Mouse (Mus musculus): ENCODE measurements around the gene Mthfd2l. TPM values are rescaled to one million over a fixed set of nuclear protein-coding genes. Genes with fewer than 3 reads are reported as not detected.

Gene Mthfd2l
- polyA plus RNA-seq, 1 experiment from 2014 or later, result 60.1 TPM

DNA sequence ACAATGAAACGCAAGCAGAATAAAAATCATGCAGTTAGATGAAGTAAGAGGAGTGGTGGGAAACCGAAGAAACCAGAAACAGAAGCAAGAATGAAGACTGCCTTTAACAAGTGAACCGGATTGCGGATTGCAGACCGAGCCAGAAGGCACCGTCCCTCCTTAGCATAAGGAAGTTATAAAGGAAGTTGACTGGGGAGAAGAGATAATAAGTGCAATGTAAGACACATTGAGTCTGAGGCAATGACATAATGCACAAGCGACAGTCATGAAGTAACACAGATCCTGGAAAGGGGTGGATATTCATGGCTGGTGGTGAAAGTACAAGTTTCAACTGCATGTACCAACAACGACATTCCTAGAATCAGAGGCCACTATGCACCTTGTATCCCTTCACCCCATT lies 92.2 kb downstream of the Mthfd2l start:
- no peaks in the 10 kb centered on the region for H3K27me3 ChIP-seq
- no peak overlapping the region for H3K27ac ChIP-seq
- H3K4me1 ChIP-seq, result no peaks in the 10 kb centered on the region
- ATAC-seq (ENCODE audit: insufficient number of reproducible peaks, insufficient read depth, low FRiP score, low TSS enrichment, low read depth), result no peak
- no peak overlapping the region for H3K4me3 ChIP-seq
- H3K9ac ChIP-seq, result no peak overlapping the region
- H3K4me2 ChIP-seq, result no peak overlapping the region
- no peaks in the 10 kb centered on the region for H3K36me3 ChIP-seq
- 83% methylated on average over 8 of the region's 8 CpGs for WGBS
- no peaks in the 10 kb centered on the region for H3K9me3 ChIP-seq

DNA sequence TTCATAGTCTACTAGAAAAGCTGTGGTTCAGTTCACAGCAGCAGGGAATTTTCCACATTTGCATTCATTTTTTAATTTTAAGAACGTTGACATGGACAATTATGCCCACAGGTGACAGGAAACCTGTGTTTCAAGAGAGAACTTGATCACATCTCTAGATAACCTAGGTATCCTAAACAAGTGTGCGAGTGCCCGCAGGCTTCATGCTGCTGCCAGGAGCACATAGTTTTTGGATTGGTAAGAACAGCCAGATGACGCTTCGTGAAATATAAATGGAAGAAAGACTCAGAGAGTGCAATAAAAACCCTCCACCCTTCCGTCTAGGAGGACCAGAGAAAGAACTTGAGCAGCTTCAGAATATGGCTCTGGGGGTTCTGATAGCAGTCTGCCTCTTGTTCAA lies 96.2 kb downstream of the Mthfd2l start, which contains the start of gene Epgn:
TSS of gene Epgn (plus strand) at position 301 of the 400 bp plus-strand sequence.
- Histone ChIP-seq H3K9ac (no peak within 1 kb of the TSS), H3K4me3 (no peak within 1 kb of the TSS), H3K4me1 (no peaks in the 10 kb centered on the region), H3K36me3 (no peaks in the 10 kb centered on the region), H3K4me2 (no peak within 1 kb of the TSS), H3K27me3 (no peaks in the 10 kb centered on the region), H3K27ac (no peak within 1 kb of the TSS), H3K9me3 (no peaks in the 10 kb centered on the region)
- WGBS, result 76% methylated on average over 6 of the region's 6 CpGs
- no peak for ATAC-seq (ENCODE audit: insufficient number of reproducible peaks, insufficient read depth, low FRiP score, low TSS enrichment, low read depth)

DNA sequence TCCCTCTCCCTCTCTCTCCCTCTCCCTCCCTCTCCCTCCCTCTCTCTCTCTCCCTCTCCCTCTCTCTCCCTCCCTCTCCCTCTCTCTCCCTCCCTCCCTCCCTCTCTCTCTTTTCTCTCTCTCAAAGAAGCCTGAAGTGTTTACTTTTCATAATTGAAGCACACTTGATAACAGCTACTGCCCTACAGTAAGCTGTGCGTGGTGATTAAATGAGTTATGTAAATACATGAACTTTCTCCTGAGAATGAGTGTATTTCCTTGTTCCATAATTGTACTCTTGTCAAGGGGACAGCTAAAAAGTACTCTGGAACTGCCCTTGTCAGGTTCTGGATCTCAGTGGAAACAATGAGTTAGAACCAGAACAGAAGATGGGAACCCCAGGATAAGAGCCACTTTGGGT lies 96.9 kb downstream of the Mthfd2l start:
- Histone ChIP-seq H3K36me3 (no peaks in the 10 kb centered on the region), H3K27ac (no peak overlapping the region), H3K4me2 (no peak overlapping the region), H3K4me3 (no peak overlapping the region), H3K9ac (no peak overlapping the region), H3K9me3 (no peaks in the 10 kb centered on the region), H3K4me1 (no peaks in the 10 kb centered on the region), H3K27me3 (no peaks in the 10 kb centered on the region)
- 76% methylated on average over 1 of the region's 1 CpGs for WGBS
- no peak for ATAC-seq (ENCODE audit: insufficient number of reproducible peaks, insufficient read depth, low FRiP score, low TSS enrichment, low read depth)

DNA sequence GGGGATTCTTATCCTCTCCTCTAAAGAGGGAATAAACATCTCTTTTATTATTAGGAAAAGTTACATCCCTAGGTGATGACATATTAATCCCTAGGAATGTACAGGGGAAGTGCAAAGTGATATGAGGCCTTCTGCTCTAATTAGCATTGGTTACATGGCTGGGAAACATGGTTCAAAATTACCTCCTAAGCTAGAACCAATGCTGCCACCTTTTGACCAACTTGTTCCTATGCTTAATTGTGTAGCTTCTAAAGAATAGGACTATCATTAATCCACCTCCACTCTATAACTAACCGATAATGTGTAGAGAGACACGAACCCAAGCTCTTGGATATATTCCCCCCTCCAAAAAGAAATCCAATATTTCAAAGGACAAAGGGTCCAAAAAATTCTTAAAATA lies 99.7 kb downstream of the Mthfd2l start:
- Histone ChIP-seq H3K36me3 (no peaks in the 10 kb centered on the region), H3K9me3 (no peaks in the 10 kb centered on the region)

DNA sequence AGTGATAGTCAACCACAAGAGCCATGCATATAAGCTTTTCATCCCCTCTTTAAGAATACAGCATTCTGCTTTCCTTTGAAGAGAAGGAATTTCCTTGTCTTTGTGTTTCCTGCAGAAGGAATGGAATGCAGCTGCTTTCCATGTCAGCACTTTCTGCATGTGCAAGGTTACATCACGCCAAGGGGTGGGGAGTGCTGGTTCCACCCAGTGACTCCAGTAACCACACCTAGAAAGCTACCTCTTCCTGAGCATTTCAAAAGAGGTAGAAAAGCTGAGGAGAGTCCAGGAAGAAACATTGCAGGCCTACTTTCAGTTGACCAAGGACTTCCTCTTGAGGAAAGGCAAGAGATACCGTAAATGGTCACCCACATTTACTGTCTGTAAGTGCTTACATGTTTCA lies 104.4 kb downstream of the Mthfd2l start:
- H3K4me2 ChIP-seq, result no peak overlapping the region
- no peaks in the 10 kb centered on the region for H3K27me3 ChIP-seq
- no peak overlapping the region for H3K27ac ChIP-seq
- H3K9me3 ChIP-seq, result no peaks in the 10 kb centered on the region
- no peak overlapping the region for H3K4me3 ChIP-seq
- no peak overlapping the region for H3K9ac ChIP-seq
- H3K36me3 ChIP-seq, result no peaks in the 10 kb centered on the region
- peaks cover 7% of the 10 kb centered on the region; the same call in 1 of the 2 replicates for H3K4me1 ChIP-seq
- 59% methylated on average over 2 of the region's 2 CpGs for WGBS
- no peak for ATAC-seq (ENCODE audit: insufficient number of reproducible peaks, insufficient read depth, low FRiP score, low TSS enrichment, low read depth)

More for the DNA sequence above, 99.7 kb downstream of the Mthfd2l start:
- ATAC-seq (ENCODE audit: insufficient number of reproducible peaks, insufficient read depth, low FRiP score, low TSS enrichment, low read depth), result no peak
- Histone ChIP-seq H3K4me2 (no peak overlapping the region), H3K27me3 (no peaks in the 10 kb centered on the region), H3K9ac (no peak overlapping the region), H3K27ac (no peak overlapping the region), H3K4me1 (no peaks in the 10 kb centered on the region), H3K4me3 (no peak overlapping the region)
- 93% methylated on average over 2 of the region's 2 CpGs for WGBS

DNA sequence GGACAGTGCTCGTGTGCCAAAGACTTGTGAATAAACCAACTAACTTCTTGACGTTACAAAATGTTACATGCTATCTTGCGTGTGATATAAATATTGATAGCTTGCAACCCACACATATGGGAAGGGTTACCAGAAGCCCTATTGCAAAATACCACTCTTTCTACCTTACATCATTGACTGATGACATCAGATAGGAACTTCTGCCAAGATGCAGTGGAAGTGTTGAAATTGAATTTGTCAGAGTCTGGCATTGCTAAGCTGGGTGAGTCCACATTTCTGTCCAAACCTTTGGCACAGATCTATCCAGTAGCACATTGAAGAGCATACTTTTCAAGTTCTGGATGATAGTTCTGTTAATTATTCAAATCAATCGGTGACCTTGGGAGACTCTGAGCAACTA lies 105.7 kb downstream of the Mthfd2l start:
- no peak overlapping the region for H3K4me2 ChIP-seq
- no peaks in the 10 kb centered on the region for H3K9me3 ChIP-seq
- ATAC-seq (ENCODE audit: insufficient number of reproducible peaks, insufficient read depth, low FRiP score, low TSS enrichment, low read depth), result no peak
- WGBS, result 79% methylated on average over 4 of the region's 4 CpGs
- no peak overlapping the region for H3K9ac ChIP-seq
- peaks cover 7% of the 10 kb centered on the region; the same call in 1 of the 2 replicates for H3K4me1 ChIP-seq
- H3K4me3 ChIP-seq, result no peak overlapping the region
- H3K27me3 ChIP-seq, result no peaks in the 10 kb centered on the region
- no peak overlapping the region for H3K27ac ChIP-seq
- H3K36me3 ChIP-seq, result no peaks in the 10 kb centered on the region

DNA sequence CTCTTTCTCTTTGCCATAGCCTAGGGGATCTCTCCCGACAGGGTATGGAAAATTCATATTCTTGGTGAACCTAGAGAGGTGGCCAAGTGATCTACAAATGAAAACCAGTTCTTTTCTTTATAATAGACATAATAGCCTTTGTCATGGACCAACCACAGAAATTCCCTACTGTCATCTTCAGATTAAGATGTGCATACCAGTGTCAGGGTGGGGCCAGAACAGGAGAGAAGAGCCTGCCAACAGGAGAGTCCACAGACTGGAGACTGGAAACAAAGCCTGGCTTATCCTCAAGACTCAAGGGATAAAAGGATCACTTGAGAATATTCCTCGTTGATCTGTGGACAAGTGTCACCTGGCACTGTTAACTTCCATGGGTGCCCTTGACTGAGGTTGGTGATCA lies 106.8 kb downstream of the Mthfd2l start:
- H3K36me3 ChIP-seq, result no peaks in the 10 kb centered on the region
- peaks cover 7% of the 10 kb centered on the region; the same call in 1 of the 2 replicates for H3K4me1 ChIP-seq
- no peak overlapping the region for H3K4me2 ChIP-seq
- no peaks in the 10 kb centered on the region for H3K9me3 ChIP-seq
- no peak overlapping the region for H3K27ac ChIP-seq
- no peak for ATAC-seq (ENCODE audit: insufficient number of reproducible peaks, insufficient read depth, low FRiP score, low TSS enrichment, low read depth)
- no peaks in the 10 kb centered on the region for H3K27me3 ChIP-seq
- H3K4me3 ChIP-seq, result no peak overlapping the region
- 49% methylated on average over 2 of the region's 2 CpGs for WGBS
- no peak overlapping the region for H3K9ac ChIP-seq

DNA sequence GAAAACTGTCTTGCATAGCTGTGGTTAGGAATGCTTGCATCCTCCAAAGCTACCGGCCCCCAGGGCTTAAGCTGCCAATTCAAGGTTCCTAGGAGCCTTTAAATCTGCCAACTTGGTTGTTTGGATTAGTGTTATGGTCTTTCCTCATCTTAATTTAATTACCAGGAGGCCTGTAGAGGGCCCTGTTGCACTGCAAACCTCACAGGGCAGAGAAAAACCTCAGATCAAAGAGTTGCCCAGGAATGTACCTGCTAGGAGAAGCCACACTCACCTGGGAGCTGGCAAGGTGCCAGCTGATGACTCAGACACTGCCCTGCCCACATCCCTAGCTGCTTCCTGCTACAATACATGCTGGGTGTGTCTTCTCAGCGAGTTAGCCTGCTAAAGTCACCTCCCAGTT lies 107.6 kb downstream of the Mthfd2l start:
- WGBS, result 13% methylated on average over 2 of the region's 2 CpGs
- H3K36me3 ChIP-seq, result no peaks in the 10 kb centered on the region
- peak; percentile 87; the same call in 1 of the 2 replicates for ATAC-seq (ENCODE audit: insufficient number of reproducible peaks, insufficient read depth, low FRiP score, low TSS enrichment, low read depth)
- H3K9ac ChIP-seq, result no peak overlapping the region
- no peaks in the 10 kb centered on the region for H3K27me3 ChIP-seq
- H3K27ac ChIP-seq, result no peak overlapping the region
- H3K9me3 ChIP-seq, result no peaks in the 10 kb centered on the region
- peaks cover 7% of the 10 kb centered on the region; the same call in 1 of the 2 replicates for H3K4me1 ChIP-seq
- H3K4me2 ChIP-seq, result no peak overlapping the region
- no peak overlapping the region for H3K4me3 ChIP-seq

DNA sequence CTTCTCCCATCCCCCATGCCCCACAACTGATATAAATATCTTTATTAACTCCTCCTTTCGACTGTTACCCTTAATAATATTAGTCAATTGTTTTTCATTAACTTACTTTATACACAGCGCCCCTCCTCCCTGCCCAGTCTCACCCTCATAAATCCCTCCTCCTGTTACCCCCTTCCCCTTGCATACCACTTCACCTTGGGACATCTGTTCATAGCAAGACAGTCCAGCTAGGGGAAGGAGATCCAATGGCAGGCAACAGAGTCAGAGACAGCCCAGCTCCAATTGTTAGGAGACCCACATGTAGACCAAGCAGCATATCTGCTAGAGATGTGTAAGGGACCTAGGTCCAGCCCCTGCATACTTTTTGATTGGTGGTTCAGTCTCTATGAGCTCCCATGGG lies 108.0 kb downstream of the Mthfd2l start:
- Histone ChIP-seq H3K27ac (no peak overlapping the region), H3K4me3 (no peak overlapping the region), H3K4me1 (peaks cover 7% of the 10 kb centered on the region; the same call in 1 of the 2 replicates), H3K4me2 (no peak overlapping the region), H3K9me3 (no peaks in the 10 kb centered on the region), H3K27me3 (no peaks in the 10 kb centered on the region), H3K36me3 (no peaks in the 10 kb centered on the region), H3K9ac (no peak overlapping the region)
- ATAC-seq (ENCODE audit: insufficient number of reproducible peaks, insufficient read depth, low FRiP score, low TSS enrichment, low read depth), result no peak
- 65% methylated on average over 2 of the region's 2 CpGs for WGBS

DNA sequence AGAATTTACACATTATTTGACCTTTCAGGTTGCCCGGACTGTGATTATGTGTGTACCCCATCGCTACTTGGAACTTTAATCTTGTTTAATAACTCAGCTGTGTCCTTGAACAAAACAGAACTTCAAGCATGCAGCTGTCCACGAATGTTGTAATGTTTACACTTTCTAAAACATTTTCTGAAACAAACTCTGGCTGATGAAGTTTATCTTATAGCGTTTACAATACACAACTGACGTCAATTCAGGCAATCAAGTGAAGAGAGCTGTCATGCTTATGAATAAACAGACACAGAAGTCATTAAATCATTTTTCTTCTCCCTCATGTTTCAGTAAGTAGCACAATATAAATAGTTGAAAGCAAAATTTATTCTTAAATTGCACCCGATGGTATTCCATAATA lies 117.1 kb downstream of the Mthfd2l start:
- H3K27ac ChIP-seq, result no peak overlapping the region
- no peaks in the 10 kb centered on the region for H3K4me1 ChIP-seq
- no peak overlapping the region for H3K4me3 ChIP-seq
- no peak overlapping the region for H3K4me2 ChIP-seq
- H3K27me3 ChIP-seq, result no peaks in the 10 kb centered on the region
- no peak overlapping the region for H3K9ac ChIP-seq
- ATAC-seq (ENCODE audit: insufficient number of reproducible peaks, insufficient read depth, low FRiP score, low TSS enrichment, low read depth), result no peak
- no peaks in the 10 kb centered on the region for H3K9me3 ChIP-seq
- H3K36me3 ChIP-seq, result no peaks in the 10 kb centered on the region
- 79% methylated on average over 6 of the region's 6 CpGs for WGBS

DNA sequence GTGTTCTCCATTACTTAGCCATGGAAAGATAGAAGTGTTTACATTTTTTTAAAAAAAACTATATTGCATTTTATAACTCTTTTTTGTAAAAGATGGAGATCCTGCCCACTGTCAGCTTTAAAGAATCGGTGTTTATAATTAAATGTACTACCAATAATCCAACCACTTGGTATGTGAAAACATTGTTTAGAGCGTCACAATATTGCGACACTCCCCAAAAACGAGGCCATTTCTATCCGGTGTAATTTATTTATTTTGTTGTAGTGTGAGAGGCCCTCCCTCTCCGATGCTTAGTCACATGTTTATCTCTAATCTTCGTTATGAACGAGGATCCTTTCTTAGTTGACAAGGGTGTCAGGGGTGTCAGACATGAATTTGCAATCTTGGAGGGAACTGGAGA lies 117.5 kb downstream of the Mthfd2l start:
- Histone ChIP-seq H3K9ac (no peak overlapping the region), H3K9me3 (no peaks in the 10 kb centered on the region), H3K4me2 (no peak overlapping the region), H3K27me3 (no peaks in the 10 kb centered on the region), H3K4me3 (no peak overlapping the region), H3K27ac (no peak overlapping the region), H3K4me1 (no peaks in the 10 kb centered on the region), H3K36me3 (no peaks in the 10 kb centered on the region)
- ATAC-seq (ENCODE audit: insufficient number of reproducible peaks, insufficient read depth, low FRiP score, low TSS enrichment, low read depth), result no peak
- WGBS, result 84% methylated on average over 8 of the region's 8 CpGs

All from embryonic facial prominence, embryonic 13.5 days (tissue).